Mouse (Mus musculus) kidney, adult 2 months (tissue): ENCODE measurements around the gene Riox1.

Source experiments
- CTCF ChIP-seq: fragments of 200-500 bp; conservative IDR thresholded peaks from 2 replicates; pipeline ENCODE4 v1.5.1; 2011; ENCODE audit warnings: low read depth, mild to moderate bottlenecking, control low read depth, low read length, moderate library complexity, mixed read lengths; ENCODE audit not compliant: insufficient read depth, insufficient read length
- POLR2A ChIP-seq: fragments of 200-500 bp; IDR thresholded peaks from one replicate; pipeline ENCODE4 v1.6.1; 2011; ENCODE audit warnings: low read depth, low read length, control low read depth

DNA sequence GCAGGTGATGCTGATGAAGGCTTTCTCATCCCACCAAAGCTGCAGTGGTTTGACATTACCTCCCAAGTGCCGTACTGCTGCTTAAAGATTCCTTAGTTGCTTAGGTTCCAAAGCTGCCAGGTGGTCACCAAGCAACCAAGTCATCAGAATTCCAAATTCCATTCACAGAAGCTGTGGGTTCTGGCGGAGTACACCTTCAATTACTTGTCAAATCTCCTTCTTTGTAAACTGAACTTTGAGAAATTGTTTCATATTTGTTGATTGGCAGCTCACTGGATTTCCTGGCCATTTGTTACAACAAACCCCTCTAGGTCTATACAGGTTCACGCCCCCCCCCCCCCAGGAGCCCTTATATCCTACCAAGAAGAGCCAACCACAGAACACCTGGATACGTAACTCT is 34.3 kb downstream of the Riox1 start, which contains the start of gene Heatr4:
- no peak for TF ChIP-seq CTCF
- TF ChIP-seq POLR2A = no peak
